Mouse (Mus musculus) CD4-positive naive resting alpha-beta T cell, adult 57 days (primary cell): Measurements from ENCODE around the gene Cpsf6. TPM values are rescaled to one million over a fixed set of nuclear protein-coding genes. Genes with fewer than 3 reads are reported as not detected.

Experiments
- total RNA-seq: library from RNA; stranded (reverse); gene quantifications from one replicate; pipeline ENCODE4 v1.2.4, GENCODE M21; 2023

Gene Cpsf6
- total RNA-seq = 114 TPM

DNA sequence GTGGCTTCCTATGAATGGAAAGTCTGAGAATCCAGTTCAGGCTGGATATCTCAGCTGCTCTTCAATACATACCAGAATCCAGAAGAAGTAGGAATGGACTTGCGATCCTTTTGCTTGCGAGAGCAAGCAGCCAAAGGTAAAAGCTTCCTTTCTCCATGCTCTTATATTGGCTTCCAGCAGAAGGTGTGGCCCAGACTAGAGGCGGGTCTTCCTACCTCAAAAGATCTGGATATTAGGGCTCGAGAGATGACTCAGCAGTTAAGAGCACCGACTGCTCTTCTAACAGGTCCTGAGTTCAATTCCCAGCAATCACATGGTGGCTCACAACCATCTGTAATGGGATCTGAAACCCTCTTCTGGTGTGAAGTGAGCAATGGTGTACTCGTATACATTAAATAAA, at the start of gene Cpsf6:
TSS of gene Cpsf6 (minus strand) at position 108 of the 400 bp plus-strand sequence.

Other genes with a start within 250 kb of the Cpsf6 start
- 33.2 TPM for gene Frs2, start 231.5 kb downstream of the Cpsf6 start, total RNA-seq
- 72.3 TPM for gene Yeats4, start 155.5 kb downstream of the Cpsf6 start, total RNA-seq
- not detected for gene 9530003J23Rik, start 141.3 kb downstream of the Cpsf6 start, total RNA-seq
- 89.0 TPM for gene Lyz2, start 97.7 kb downstream of the Cpsf6 start, total RNA-seq
- gene Lyz1, start 87.1 kb downstream of the Cpsf6 start, total RNA-seq = 10.0 TPM
- gene Cpm, start 249.5 kb upstream of the Cpsf6 start, total RNA-seq = 19.9 TPM